Mouse (Mus musculus) adrenal gland, postnatal 10 days (tissue): ENCODE data around the gene Tcp11l2. TPM values are rescaled to one million over a fixed set of nuclear protein-coding genes. Genes with fewer than 3 reads are reported as not detected.

Experiments used
- DNase-seq: peaks from one replicate; pipeline ENCODE4 v3.0.0; 2021; ENCODE audit warnings: mixed read lengths
- total RNA-seq, 2 experiments: library from RNA; stranded (reverse); gene quantifications; 2 replicates each; pipeline ENCODE4 v1.2.3; 2021

Tcp11l2 gene
- total RNA-seq, 2 experiments from 2014 or later: 47.4 to 47.9 TPM

DNA sequence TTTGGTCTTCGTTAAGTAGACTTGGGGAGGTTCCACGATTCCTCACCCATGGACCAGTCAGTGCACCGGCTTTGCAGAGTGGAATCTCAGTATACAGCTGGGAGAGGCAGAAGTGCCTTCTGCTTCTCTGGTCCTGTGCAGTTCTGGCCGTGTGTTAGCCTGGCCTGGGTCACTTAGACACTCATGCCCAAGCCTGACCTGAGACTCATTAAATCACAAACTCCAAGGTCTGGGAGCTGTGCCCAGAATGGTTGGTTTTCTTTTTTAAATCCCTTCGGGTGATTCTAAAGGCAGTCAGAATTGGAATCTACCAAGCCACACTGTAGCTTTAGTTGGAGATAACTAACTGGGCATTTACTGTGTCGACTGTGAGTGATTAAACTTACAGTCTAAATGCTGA is 23.7 kb downstream of the Tcp11l2 start:
- peak; percentile 76 for DNase-seq

DNA sequence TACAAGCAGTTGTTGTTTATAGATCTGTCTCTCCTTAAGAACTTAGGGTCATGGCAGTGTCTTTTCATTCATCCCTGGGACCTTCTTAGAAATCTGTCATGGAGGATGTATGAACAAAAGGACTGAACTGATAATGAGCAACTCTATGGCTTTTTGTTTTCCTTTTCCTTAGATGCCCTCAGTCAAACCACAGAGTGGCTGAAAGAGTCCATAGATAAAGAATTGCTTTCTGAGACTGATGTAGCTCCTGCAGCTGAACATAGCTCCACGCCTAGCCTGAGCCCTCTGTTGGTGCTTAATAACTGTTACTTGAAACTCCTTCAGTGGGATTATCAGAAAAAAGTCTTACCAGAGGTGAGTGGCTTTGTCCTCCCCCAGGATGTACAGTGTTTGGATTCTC is 27.9 kb downstream of the Tcp11l2 start:
- no peak for DNase-seq

DNA sequence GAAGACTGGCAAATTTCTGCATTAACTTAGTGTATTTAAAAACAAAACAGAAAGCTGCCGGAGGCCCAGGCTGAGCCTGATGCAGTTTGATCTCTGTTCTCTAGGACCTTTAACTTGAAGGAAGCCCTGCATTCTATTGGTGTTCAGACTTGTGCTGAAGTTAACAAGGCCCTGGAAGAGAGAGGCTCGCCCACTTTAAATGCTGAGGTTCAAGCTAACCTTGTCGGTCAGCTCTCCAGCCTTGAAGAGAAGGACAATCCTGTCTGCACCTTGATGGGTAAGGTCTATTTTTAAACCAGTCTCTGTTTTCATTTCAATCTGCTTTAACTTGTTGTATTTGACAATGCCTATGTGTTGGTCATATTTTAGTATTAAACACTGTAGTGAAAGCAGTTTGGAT is 31.9 kb downstream of the Tcp11l2 start:
- no peak for DNase-seq

DNA sequence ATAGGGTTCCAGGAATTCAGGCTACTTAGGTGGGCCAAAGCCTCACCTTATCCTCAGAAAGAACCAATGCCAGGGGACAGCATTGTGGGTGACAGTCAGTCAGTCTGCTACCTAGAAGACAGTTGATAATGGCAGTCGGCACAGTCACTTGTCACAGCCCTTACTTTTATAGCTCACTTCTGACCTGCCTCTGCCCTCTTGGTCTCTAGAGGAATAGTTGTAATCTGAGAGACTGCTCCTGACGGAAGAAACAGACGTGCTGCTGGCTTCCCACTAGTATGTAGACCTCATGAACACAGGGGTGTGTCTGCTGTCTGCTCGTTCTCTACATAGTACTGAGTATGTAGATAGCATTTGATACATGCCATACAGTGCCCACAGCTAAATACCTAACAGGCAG is 33.9 kb downstream of the Tcp11l2 start:
- no peak for DNase-seq

DNA sequence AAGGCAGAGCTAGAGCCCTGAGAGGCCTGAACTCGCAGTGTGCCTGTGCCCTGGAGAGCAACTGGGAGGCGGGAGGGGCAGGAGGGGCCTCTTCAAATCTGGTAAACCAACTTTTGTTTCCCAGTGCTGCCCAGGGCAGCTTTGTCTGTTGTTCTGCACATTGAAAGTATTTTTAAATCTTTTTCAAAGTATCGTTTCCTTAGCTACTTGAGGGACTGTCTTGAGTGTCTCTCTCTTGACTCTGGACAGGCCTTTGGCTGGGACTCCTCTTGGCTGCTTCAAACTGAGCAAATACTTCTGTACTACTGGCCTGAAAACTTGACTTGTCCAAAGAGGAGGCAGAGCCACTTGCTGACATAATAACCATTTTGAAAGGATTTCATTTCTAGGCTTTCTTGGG is 34.4 kb downstream of the Tcp11l2 start:
- DNase-seq: no peak

DNA sequence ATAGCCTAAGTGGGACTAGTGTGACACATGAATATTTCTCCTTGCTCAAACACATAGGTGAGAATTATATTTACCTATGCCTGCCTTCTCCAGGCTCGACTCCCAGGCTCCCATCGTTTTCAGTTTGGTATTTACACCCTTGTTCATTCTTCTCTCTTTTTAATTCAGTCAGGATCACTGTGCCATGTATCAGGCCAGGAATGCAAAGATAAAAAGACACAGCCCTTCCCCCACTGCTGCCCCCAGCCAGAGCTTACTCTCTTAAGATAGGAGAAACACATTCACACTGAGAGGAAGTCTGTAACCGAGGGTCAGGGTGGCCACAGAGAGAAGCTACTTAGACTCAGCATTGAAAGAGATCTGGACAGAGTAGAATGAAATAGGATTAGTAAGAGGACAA is 35.2 kb downstream of the Tcp11l2 start:
- DNase-seq: no peak

DNA sequence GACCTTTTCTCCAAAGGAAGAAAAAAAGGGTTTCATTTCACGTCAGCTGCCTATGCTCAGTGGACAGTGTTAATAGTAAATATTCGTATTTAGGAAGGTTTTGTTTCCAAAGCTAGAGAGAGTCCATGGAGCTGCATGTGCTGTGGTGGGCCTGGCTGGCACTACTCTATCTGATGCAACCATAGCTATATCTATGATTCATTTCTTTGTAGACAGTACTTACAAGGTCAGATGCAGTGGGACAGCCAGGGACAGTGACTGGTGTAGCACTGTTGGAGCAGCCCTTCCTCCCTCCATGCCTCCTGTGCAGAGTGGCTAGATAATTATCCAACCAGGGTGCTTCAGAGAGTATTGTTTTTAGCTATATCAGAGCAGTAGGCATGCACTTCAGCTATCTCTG is 35.9 kb downstream of the Tcp11l2 start:
- peak; percentile 63 for DNase-seq

DNA sequence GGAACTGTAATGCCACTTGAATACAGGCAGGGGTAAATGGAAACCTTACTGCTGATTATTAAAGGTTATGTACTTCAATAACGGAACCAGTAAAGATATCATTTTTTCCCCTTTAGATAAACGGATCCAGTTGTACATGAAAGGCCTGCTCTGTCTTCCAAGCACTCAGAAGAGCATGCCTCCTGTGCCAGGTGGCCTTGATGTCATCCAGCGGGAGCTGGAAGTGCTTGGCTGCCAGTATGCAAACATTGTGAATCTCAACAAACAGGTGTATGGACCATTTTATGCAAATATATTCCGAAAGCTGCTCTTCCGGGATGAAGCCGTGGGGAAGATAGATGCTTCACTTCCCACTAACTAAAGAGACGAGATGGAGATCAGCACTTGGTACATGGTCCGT is 36.9 kb downstream of the Tcp11l2 start:
- no peak for DNase-seq

DNA sequence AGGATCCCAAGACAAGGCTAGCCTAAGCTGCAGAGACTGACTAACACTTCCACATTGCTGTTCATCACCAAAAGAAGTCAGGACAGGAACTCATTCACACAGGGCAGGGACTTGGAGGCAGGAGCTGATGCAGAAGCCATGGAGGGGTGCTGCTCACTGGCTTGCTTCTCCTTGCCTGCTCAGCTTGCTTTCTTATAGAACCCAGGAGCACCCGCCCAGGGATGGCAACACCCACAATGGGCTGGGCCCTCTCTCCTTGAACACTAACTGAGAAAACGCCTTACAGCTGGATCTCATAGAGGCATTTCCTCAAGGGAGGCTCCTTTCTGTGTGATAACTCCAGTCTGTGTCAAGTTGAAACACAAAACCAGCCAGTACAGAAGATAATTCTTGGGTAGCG is 38.6 kb downstream of the Tcp11l2 start:
- DNase-seq: no peak

DNA sequence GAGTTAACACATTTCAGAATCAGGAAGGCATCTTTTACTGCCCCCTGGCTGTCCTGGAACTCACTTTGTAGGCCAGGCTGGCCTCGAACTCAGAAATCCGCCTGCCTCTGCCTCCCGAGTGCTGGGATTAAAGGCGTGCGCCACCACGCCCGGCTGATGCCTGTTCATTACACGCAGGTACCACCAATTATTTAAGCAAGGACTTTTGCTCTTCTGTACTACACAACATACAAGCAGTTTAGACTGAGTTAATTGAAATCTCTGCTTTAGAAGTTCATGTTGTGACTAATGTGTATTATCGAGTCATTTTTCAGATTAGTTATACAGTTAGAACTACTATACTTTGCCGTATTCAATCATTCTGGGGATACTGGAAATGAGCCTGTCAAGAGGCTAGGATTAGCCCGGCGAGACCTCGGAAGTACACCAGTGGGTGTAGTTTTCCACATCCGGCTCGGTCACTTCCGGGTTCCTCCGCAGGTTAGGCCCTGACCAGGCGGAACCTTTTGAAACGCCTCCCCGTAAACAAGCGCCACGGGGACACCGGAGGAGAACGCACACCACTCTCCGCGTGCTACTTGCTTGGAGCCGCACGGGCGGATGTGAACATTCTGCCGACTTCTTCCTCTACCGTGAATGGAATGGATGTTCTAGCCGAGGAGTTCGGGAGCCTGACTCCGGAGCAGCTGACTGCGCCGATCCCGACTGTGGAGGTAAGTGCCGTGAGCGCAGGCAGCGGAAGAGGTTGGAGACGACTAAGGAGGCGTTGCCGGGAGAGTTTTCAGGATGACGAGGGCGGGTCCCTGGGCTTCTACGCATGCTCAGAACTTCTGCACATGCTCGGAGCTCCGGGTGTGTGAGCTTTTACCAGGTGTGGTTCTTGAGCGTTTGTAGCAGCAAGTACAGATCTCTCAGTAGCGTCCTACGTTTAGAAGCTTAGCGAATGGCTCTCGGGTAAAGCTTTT is 45.7 kb downstream of the Tcp11l2 start, which contains the start of gene Polr3b:
TSS of gene Polr3b (plus strand) at position 467 of the 965 bp plus-strand sequence.
- DNase-seq: peak; percentile 96

DNA sequence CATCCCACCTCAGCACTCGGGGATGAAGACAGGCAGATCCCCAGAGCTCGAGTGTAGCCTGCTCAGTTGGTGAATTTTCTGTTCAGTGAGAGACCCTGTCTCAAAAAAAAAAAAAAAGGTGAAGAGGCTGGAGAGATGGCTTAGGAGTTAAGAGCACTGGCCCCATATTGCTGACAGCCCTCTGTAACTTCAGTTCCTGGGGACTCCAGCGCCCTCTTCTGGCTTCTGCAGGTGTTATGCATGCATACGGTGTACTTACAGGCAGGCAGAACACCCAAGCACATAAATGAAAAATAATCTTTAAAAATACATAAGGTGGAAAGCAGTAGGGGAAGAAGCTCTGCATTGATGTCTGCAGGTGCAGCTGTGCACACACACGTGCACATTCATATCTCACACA is 54.8 kb downstream of the Tcp11l2 start:
- DNase-seq: peak; percentile 64

DNA sequence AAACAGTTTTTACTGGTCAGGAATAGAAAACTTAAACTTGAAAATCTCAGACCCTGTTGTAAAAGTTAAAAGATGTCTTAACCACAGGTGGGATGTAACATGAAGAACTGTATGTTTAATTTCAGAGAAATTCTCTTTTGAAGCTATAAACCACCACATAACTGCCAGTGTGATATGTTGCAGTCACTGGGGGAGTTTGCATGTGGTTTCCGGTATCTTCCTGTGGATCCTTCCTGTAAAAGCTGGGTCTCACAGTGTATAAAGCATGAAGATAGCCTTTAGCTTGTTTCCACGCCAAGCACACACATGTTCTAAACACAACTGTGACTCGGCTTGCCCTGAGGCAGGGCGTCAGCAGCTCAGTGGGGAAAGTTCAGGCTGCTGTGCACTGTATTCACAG is 55.6 kb downstream of the Tcp11l2 start:
- no peak for DNase-seq

DNA sequence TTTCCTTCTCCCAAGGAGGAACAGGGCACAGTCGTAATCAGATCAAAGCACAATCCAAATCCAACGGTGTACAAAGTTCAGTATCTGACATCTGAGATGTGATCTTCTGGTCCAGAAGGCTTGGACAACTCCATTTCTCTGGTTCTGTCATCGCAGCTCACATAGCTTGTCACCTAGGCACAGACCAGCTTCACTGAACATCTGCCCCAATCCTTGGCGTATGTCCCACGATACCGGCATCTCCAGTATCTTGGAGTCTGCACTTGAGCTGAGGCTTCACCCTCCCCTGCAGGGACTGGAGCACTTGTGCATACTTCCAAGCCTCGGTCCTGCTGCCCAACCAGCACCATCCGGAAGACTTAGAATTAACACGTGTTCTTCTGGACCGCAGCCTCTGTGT is 60.2 kb downstream of the Tcp11l2 start:
- no peak for DNase-seq

DNA sequence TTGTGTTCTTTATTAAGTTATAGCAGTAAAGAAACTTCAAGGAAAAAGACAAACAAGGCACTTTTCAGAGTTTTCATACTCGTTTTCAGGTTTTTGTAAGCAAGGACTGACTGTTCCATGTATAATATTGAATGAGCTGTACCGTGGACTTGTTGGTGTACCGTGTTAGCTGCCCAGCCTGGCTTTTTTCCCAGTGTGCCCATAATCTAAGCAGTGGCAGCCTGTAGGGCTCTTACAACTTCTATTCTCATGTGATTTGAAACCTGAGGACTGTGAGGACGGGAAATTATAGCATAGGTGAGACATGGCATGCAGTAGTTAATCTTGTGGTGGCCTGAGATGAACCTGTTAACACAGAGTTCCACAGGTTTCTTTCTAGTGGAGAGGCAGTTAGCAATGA is 62.0 kb downstream of the Tcp11l2 start:
- DNase-seq: no peak

DNA sequence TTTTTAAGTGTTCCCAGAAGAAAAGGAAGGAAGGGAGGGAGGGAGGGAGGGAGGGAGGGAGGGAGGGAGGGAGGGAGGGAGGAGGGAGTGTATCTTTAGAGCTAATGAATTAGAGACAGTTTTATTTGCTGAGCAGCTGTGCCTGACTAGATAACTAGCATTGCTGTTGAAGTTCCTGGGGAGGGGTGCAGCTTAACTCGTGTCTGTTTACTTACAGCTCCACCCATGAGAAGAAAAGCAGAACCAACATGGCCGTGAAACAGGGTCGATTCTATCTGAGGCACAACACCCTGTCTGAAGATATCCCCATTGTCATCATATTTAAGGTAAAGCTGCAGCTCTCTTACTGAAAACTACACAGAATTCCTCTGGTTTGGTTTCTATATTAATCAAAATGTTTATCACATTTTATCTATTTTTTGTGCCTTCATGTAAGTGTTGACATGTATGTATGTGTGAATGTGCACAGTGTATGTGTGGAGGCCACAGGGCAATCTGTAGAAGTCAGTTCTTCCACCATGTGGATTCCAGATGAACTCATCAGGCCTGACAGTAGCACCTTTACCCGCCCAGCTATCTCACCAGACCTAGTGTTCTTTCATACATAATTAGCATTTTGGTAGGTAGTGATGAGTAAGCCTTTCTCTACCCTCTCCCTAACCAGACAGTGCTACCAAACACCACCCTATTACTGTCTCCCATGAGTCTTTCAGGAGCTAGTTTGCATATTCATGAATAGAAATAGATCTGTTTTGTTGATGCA is 63.3 kb downstream of the Tcp11l2 start:
- DNase-seq: no peak

DNA sequence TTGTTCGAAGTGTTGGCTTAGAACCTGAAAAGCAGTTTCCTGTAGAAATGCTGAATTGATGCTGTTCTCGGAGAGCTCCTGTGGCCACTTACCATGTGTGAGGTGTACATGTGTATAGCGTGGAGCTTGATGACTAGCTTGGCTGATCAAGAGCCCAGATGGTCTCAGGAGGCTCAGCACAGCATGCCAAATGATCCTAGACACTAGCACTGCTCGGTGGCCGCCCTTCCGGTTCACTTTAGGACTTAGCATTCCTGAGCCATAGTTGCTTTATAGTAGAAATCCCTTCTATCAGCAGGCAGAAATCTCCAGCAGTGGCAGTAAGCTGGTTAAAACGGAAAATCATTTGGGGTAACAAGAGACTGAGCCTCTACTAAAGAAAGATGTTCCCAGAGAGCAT is 64.4 kb downstream of the Tcp11l2 start:
- DNase-seq: no peak

DNA sequence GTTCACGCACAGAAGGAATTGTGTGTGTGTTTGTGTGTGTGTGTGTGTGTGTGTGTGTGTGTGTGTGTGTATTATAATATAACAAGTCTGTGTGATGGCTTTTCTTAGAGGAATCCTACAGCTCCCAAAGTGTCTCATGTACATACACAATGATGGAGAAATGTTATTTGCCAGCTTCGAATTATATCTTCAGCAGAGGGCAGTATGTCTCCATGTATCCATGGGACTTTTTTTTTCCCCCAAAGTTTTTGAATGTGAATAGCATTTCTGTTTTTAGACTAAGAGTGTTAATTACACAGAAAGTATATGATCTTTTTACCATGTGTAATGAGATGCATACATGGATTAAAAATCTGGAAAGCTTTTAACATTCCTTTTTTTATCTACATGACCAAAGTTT is 65.2 kb downstream of the Tcp11l2 start:
- no peak for DNase-seq

DNA sequence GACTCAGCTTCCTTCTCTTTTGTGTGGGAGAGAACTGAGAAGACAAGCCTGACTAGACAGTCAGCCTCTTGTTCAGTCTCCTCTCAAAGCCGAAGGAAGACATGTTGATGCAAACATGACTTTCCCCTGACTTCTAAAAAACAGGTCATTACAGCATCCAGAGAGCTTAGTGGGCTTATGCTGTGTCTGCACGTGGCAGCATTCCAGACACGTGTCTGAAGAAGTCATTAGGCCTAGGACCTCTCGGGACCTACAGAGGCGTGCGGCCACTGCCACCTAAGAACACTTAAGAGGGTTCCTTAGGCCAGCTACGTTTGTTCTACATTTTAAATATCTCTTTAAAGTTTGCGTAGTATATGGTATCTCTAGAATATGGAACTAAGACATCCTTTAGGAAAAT is 69.5 kb downstream of the Tcp11l2 start:
- DNase-seq: no peak

DNA sequence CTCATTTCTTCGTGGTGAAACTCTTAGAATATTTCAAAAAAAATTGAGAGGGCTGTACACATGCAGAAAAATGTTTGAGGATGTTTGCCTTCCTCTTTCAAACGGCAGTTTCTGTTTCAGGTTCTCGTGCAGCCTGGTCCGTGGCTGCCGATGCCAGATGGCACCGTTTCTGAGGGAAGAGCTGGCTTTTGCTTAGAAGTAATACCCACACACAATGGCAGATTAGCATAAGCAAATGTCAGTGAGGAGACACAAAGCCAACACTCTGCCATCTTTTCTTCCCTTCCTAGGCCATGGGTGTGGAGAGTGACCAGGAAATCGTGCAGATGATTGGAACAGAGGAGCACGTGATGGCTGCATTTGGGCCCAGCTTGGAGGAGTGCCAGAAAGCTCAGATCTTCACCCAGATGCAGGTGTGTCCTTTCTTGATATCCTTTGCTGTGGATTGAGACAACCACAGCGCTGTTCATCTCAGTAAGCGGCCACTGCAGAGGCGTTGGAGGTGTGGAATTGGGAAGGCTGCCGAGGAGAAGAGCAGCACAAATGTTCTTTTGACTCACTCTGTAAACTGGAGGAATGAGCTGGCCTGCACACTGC is 70.2 kb downstream of the Tcp11l2 start:
- no peak for DNase-seq

DNA sequence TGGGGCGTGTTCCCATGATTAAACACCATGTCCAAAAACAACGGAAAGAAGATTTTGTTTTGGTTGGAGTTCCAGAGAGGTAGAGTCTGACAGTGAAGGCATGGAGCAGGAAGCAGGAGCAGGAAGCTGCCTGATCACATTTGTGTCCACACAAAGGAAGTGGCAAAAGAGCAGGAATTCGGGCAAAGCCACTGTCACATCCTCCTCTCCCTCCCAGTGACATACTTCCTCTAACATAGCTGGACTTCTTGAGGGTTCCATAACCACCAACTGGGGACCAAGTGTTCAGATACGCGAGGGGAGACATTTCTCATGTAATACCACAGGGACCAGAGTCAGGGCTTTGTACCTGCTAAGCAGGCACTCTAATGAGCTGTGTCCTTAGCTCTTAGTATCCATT is 70.8 kb downstream of the Tcp11l2 start:
- no peak for DNase-seq

DNA sequence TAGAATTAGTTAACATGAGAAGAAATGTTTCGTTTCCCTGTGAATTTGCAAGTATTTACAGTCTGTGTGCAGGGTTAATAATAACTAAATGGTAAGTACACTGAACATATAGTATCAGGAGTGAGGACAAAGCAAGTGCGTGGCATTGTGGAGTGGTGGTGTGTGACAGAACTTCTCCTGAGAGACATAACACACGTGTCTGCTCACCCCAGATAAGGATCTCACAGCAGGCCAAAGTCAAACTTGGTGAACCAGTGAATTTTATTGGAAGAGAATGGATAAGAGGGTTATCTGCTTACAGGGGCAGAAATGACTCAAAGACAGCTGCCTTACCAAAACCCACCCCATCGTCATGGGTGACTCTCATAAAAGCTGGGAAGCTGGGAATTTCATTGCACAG is 72.5 kb downstream of the Tcp11l2 start:
- DNase-seq: no peak

DNA sequence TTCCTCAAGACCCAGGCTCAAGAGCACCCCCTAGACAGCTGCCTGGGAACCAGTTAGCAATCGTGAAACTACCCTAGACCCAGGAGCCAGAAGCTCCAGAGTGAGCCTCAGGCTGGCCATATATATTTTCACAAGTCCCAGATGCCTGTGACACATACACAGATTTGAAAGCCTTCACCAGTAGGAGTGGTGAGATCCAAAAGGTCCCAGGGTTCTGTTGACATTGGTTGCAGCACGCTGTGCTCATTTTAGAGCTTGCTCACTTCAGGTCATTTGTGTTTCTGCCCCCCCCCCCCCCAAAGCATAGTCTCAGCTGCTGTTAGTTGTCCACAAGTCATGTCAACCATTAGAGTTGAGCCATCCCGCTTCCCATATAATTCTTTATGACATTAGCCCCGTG is 77.6 kb downstream of the Tcp11l2 start:
- no peak for DNase-seq

DNA sequence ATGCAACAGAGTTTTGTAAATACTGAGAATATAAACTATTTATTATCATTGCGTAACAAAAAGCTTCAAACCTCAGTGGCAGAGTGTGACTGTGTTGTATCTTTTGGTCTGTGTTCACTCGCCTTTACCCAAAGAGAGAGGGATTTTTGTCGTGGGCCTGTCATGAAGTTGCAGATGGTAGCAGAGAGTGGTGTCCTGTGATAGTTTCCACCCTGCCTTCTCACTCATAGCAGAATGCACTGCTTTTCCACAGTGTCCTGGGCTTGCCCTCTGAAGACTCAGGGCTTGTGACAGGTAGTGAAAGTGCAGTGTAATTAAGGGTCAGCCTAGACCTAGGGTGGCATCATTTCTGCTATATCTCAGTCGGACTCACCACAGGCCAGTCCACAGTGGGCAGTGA is 78.3 kb downstream of the Tcp11l2 start:
- no peak for DNase-seq
